Mouse (Mus musculus) CH12.LX (cell line): ENCODE measurements around the gene 6430548M08Rik. TPM values are rescaled to one million over a fixed set of nuclear protein-coding genes. Genes with fewer than 3 reads are reported as not detected.

Experiments
- DNase-seq: peaks from one replicate; pipeline ENCODE4 v3.0.0-alpha.2; 2013; ENCODE audit errors: extremely low read depth
- H3K27ac ChIP-seq: 2 replicates; pipeline ENCODE4 v1.5.1; 2012; ENCODE audit warnings: low read depth, mild to moderate bottlenecking, control low read depth, moderate library complexity; ENCODE audit not compliant: insufficient read depth
- H3K27me3 ChIP-seq: replicated peaks from 2 replicates; pipeline ENCODE3; 2012; ENCODE audit warnings: inconsistent platforms
- H3K36me3 ChIP-seq, 2 experiments: replicated peaks in 1 of 2; 2 replicates each; pipeline versions ENCODE3 to v1.6.1; 2012; ENCODE audit warnings: inconsistent platforms in 1 of 2, low read length in 1 of 2, mild to moderate bottlenecking in 1 of 2, mixed read lengths in 1 of 2, moderate library complexity in 1 of 2; ENCODE audit not compliant: control insufficient read depth in 1 of 2, insufficient read depth in 1 of 2
- H3K4me1 ChIP-seq, 2 experiments: 2 replicates each; pipeline ENCODE4 v1.6.1; 2012; ENCODE audit warnings: inconsistent platforms in 1 of 2, moderate library complexity in 1 of 2; ENCODE audit not compliant: insufficient read depth in 2 of 2, control insufficient read depth in 1 of 2
- H3K4me2 ChIP-seq: 2 replicates; pipeline ENCODE4 v1.6.1; 2012; ENCODE audit warnings: low read depth, mild to moderate bottlenecking, control low read depth; ENCODE audit not compliant: poor library complexity, insufficient read depth, severe bottlenecking
- H3K4me3 ChIP-seq, 3 experiments: fragments of 150-350 bp in 1 of 3; sonication (generic) in 1 of 3; replicated peaks in 1 of 3; 2 replicates each; pipeline versions ENCODE3 to v1.5.1; 2011 to 2012; ENCODE audit warnings: low read depth in 2 of 3, low read length in 2 of 3, mild to moderate bottlenecking in 2 of 3, moderate library complexity in 2 of 3, control low read depth in 1 of 3, improper control_type of control experiment in 1 of 3, inconsistent platforms in 1 of 3, mixed read lengths in 1 of 3; ENCODE audit not compliant: poor library complexity in 1 of 3
- H3K79me2 ChIP-seq: replicated peaks from 2 replicates; pipeline ENCODE4 v1.6.1; 2012; ENCODE audit warnings: mild to moderate bottlenecking, moderate library complexity; ENCODE audit not compliant: control insufficient read depth, poor library complexity, insufficient read depth, severe bottlenecking; ENCODE audit errors: extremely low read depth
- H3K9ac ChIP-seq: 2 replicates; pipeline ENCODE4 v1.6.1; 2012; ENCODE audit warnings: low read depth, mild to moderate bottlenecking, control low read depth, moderate library complexity; ENCODE audit not compliant: insufficient read depth
- H3K9me3 ChIP-seq: replicated peaks from 2 replicates; pipeline ENCODE3; 2012; ENCODE audit warnings: low read length, inconsistent platforms, mixed read lengths
- BHLHE40 ChIP-seq: IDR thresholded peaks from 2 replicates; pipeline ENCODE4 v1.6.1; 2011; ENCODE audit warnings: mild to moderate bottlenecking, low read depth, low read length, improper control_type of control experiment
- CHD2 ChIP-seq: IDR thresholded peaks from 2 replicates; pipeline ENCODE4 v1.6.1; 2011; ENCODE audit warnings: low read length, improper control_type of control experiment
- CTCF ChIP-seq, 2 experiments: IDR thresholded peaks in 1 of 2; conservative IDR thresholded peaks in 1 of 2; 2 replicates each; pipeline ENCODE4 v1.5.1; 2011 to 2012; ENCODE audit warnings: low read depth in 2 of 2, low read length in 2 of 2, improper control_type of control experiment in 1 of 2, inconsistent platforms in 1 of 2, mild to moderate bottlenecking in 1 of 2, moderate library complexity in 1 of 2
- E2F4 ChIP-seq: IDR thresholded peaks from 2 replicates; pipeline ENCODE4 v1.6.1; 2011; ENCODE audit warnings: low read depth, low read length, improper control_type of control experiment; ENCODE audit not compliant: insufficient replicate concordance
- ELF1 ChIP-seq: IDR thresholded peaks from 2 replicates; pipeline ENCODE4 v1.6.1; 2014; ENCODE audit warnings: low read depth, mild to moderate bottlenecking, inconsistent platforms, low read length, improper control_type of control experiment
- EP300 ChIP-seq: IDR thresholded peaks from 2 replicates; pipeline ENCODE4 v1.6.1; 2011; ENCODE audit warnings: low read length, improper control_type of control experiment
- HCFC1 ChIP-seq: IDR thresholded peaks from 2 replicates; pipeline ENCODE4 v1.6.1; 2012; ENCODE audit warnings: low read depth, mild to moderate bottlenecking, inconsistent platforms, low read length, improper control_type of control experiment
- JUND ChIP-seq: conservative IDR thresholded peaks from 2 replicates; pipeline ENCODE4 v1.6.1; 2011; ENCODE audit warnings: low read depth, low read length, improper control_type of control experiment
- KAT2A ChIP-seq: IDR thresholded peaks from 2 replicates; pipeline ENCODE4 v1.6.1; 2012; ENCODE audit warnings: low read length, improper control_type of control experiment, inconsistent platforms; ENCODE audit not compliant: insufficient replicate concordance
- MAX ChIP-seq: IDR thresholded peaks from 2 replicates; pipeline ENCODE4 v1.6.1; 2011; ENCODE audit warnings: low read length, improper control_type of control experiment
- MAZ ChIP-seq: IDR thresholded peaks from 2 replicates; pipeline ENCODE4 v1.6.1; 2012; ENCODE audit warnings: low read depth, mild to moderate bottlenecking, inconsistent platforms, low read length, improper control_type of control experiment, moderate library complexity
- MYC ChIP-seq: IDR thresholded peaks from 2 replicates; pipeline ENCODE4 v1.6.1; 2011; ENCODE audit warnings: low read depth, mild to moderate bottlenecking, improper control_type of control experiment, low read length
- NRF1 ChIP-seq: IDR thresholded peaks from 2 replicates; pipeline ENCODE4 v1.6.1; 2014; ENCODE audit warnings: low read depth, mild to moderate bottlenecking, inconsistent platforms, low read length, improper control_type of control experiment, moderate library complexity
- PAX5 ChIP-seq: IDR thresholded peaks from 2 replicates; pipeline ENCODE4 v1.6.1; 2012; ENCODE audit warnings: low read length, inconsistent platforms, mixed read lengths
- POLR2A ChIP-seq: IDR thresholded peaks from 2 replicates; pipeline ENCODE4 v1.6.1; 2011; ENCODE audit warnings: low read depth, mild to moderate bottlenecking, improper control_type of control experiment, low read length
- RAD21 ChIP-seq: IDR thresholded peaks from 2 replicates; pipeline ENCODE4 v1.6.1; 2011; ENCODE audit warnings: low read depth, mild to moderate bottlenecking, low read length, improper control_type of control experiment, moderate library complexity
- SIN3A ChIP-seq: IDR thresholded peaks from 2 replicates; pipeline ENCODE4 v1.6.1; 2012; ENCODE audit warnings: low read length, improper control_type of control experiment, inconsistent platforms
- TBP ChIP-seq: conservative IDR thresholded peaks from 2 replicates; pipeline ENCODE4 v1.6.1; 2011; ENCODE audit warnings: low read depth, low read length, improper control_type of control experiment
- TCF12 ChIP-seq: IDR thresholded peaks from 2 replicates; pipeline ENCODE4 v1.6.1; 2014; ENCODE audit warnings: low read depth, mild to moderate bottlenecking, inconsistent platforms, low read length, improper control_type of control experiment
- UBTF ChIP-seq: IDR thresholded peaks from 2 replicates; pipeline ENCODE4 v1.6.1; 2012; ENCODE audit warnings: low read depth, mild to moderate bottlenecking, inconsistent platforms, low read length, improper control_type of control experiment, moderate library complexity
- USF2 ChIP-seq: conservative IDR thresholded peaks from 2 replicates; pipeline ENCODE4 v1.6.1; 2011; ENCODE audit warnings: low read depth, low read length, improper control_type of control experiment
- ZC3H11A ChIP-seq: IDR thresholded peaks from 2 replicates; pipeline ENCODE4 v1.6.1; 2012; ENCODE audit warnings: low read depth, mild to moderate bottlenecking, inconsistent platforms, low read length, improper control_type of control experiment
- ZKSCAN1 ChIP-seq: IDR thresholded peaks from 2 replicates; pipeline ENCODE4 v1.6.1; 2012; ENCODE audit warnings: low read depth, inconsistent platforms, low read length, improper control_type of control experiment, borderline replicate concordance
- ZMIZ1 ChIP-seq: IDR thresholded peaks from 2 replicates; pipeline ENCODE4 v1.6.1; 2012; ENCODE audit warnings: low read depth, mild to moderate bottlenecking, inconsistent platforms, low read length, improper control_type of control experiment
- ZNF384 ChIP-seq: IDR thresholded peaks from 2 replicates; pipeline ENCODE4 v1.6.1; 2012; ENCODE audit warnings: low read depth, low read length, improper control_type of control experiment, inconsistent platforms
- dilution Hi-C: fragments of 300-500 bp; cut with MboI; formaldehyde crosslinking; loops from 2 replicates; pipeline ENCODE4 v1.14.3; 2020; ENCODE audit warnings: low sequenced_read_pairs; ENCODE audit not compliant: extremely low pct_unique_long_range_greater_than_20kb, extremely low pct_ligation_motif_present
- in situ Hi-C: fragments of 300-500 bp; cut with MboI; formaldehyde crosslinking; loops from 3 replicates; pipeline ENCODE4 v1.14.3; 2019; ENCODE audit warnings: low sequenced_read_pairs, low pct_ligation_motif_present, low pct_unique_long_range_greater_than_20kb, mixed read lengths
- polyA plus RNA-seq: library from polyadenylated mRNA; unstranded; fragments of >175 nt; gene quantifications from 2 replicates; pipeline ENCODE4 v1.2.1, GENCODE M21; 2012; ENCODE audit warnings: low read depth; ENCODE audit not compliant: insufficient read length
- total RNA-seq, 2 experiments: library from RNA; depleted of rRNA; stranded (reverse); fragments of 300-350 nt in 1 of 2; fragments of >200 nt in 1 of 2; gene quantifications; 2 replicates each; pipeline ENCODE4 v1.2.3; 2012 to 2014

6430548M08Rik gene
- total and polyA plus RNA-seq, 3 experiments: 0.13 TPM; not detected in 2

GRCm38 (mm10) chr8:120164026-120164425, 50.1 kb downstream of the 6430548M08Rik start:
- no peaks in the 10 kb centered on the region for H3K79me2 ChIP-seq
- no peaks in the 10 kb centered on the region for H3K4me1 ChIP-seq
- H3K9me3 ChIP-seq: no peaks in the 10 kb centered on the region
- no peak overlapping the region for H3K4me3 ChIP-seq
- H3K4me2 ChIP-seq: no peak overlapping the region
- peaks cover 100% of the 10 kb centered on the region for H3K27me3 ChIP-seq
- dilution Hi-C loops: no loop called here
- H3K27ac ChIP-seq: no peak overlapping the region
- TF ChIP-seq ELF1: no peak
- no peak for TF ChIP-seq EP300
- TF ChIP-seq TBP: no peak
- no peak for TF ChIP-seq JUND
- no peak for TF ChIP-seq ZKSCAN1
- TF ChIP-seq, all 38 proteins: peak for 0
- no peak for DNase-seq
- Histone ChIP-seq H3K36me3 (no peaks in the 10 kb centered on the region), H3K9ac (no peak overlapping the region)
- in situ Hi-C loops: no loop called here

GRCm38 (mm10) chr8:120167136-120167535, 53.2 kb downstream of the 6430548M08Rik start:
- no peaks in the 10 kb centered on the region for H3K36me3 ChIP-seq
- H3K4me3 ChIP-seq: no peak overlapping the region
- no peak overlapping the region for H3K9ac ChIP-seq
- dilution Hi-C loops: no loop called here
- H3K27ac ChIP-seq: no peak overlapping the region
- H3K27me3 ChIP-seq: peaks cover 97% of the 10 kb centered on the region
- in situ Hi-C loops: no loop called here
- H3K4me2 ChIP-seq: no peak overlapping the region
- TF ChIP-seq USF2 (no peak), SIN3A (no peak), MYC (no peak), MAZ (no peak), CTCF (conservative IDR thresholded peaks at IDR 0.05 in 1 of 2, IDR thresholded peaks at IDR 0.05 in 1 of 2; ENCODE audit: low read depth in 2 of 2, low read length in 2 of 2) (no peak), BHLHE40 (no peak), EP300 (no peak)
- peaks cover under 1% of the 10 kb centered on the region for H3K9me3 ChIP-seq
- no peaks in the 10 kb centered on the region for H3K4me1 ChIP-seq
- DNase-seq: no peak
- H3K79me2 ChIP-seq: no peaks in the 10 kb centered on the region

- Histone ChIP-seq H3K4me1 (no peaks in the 10 kb centered on the region), H3K4me2 (no peak overlapping the region), H3K27ac (no peak overlapping the region), H3K79me2 (no peaks in the 10 kb centered on the region), H3K36me3 (no peaks in the 10 kb centered on the region), H3K9ac (no peak overlapping the region), H3K4me3 (no peak overlapping the region), H3K27me3 (peaks cover 94% of the 10 kb centered on the region), H3K9me3 (peaks cover 5% of the 10 kb centered on the region)
- DNase-seq: no peak
- dilution Hi-C loops: no loop called here
- in situ Hi-C loops: no loop called here
- TF ChIP-seq USF2 (no peak), E2F4 (no peak), HCFC1 (no peak), CHD2 (no peak), ZC3H11A (no peak), TCF12 (no peak), TBP (no peak), KAT2A (no peak), NRF1 (no peak), ELF1 (no peak), CTCF (conservative IDR thresholded peaks at IDR 0.05 in 1 of 2, IDR thresholded peaks at IDR 0.05 in 1 of 2; ENCODE audit: low read depth in 2 of 2, low read length in 2 of 2) (no peak), PAX5 (no peak), SIN3A (no peak), MAX (no peak), RAD21 (no peak), UBTF (no peak), ZMIZ1 (no peak), ZNF384 (no peak), POLR2A (no peak)
These were observed 53.9 kb downstream of the 6430548M08Rik start for GRCm38 (mm10) chr8:120167821-120168220.
